Mouse (Mus musculus) lung, adult 2 months (tissue): ENCODE data around the gene Slc12a8. TPM values are rescaled to one million over a fixed set of nuclear protein-coding genes. Genes with fewer than 3 reads are reported as not detected.

Experiments
- DNase-seq: peaks from one replicate; pipeline ENCODE4 v3.0.0; 2022
- H3K4me1 ChIP-seq: fragments of 200-500 bp; 2 replicates; pipeline ENCODE4 v1.6.1; 2011; ENCODE audit warnings: low read length; ENCODE audit not compliant: control insufficient read depth, insufficient read depth
- H3K4me3 ChIP-seq: fragments of 200-500 bp; replicated peaks from 2 replicates; pipeline ENCODE3; 2011; ENCODE audit warnings: low read depth, mild to moderate bottlenecking, control low read depth, low read length; ENCODE audit errors: extremely low read depth
- CTCF ChIP-seq: fragments of 200-500 bp; IDR thresholded peaks from 2 replicates; pipeline ENCODE4 v1.5.1; 2011; ENCODE audit warnings: mild to moderate bottlenecking, low read length, control low read depth; ENCODE audit not compliant: insufficient read depth
- POLR2A ChIP-seq: fragments of 200-500 bp; IDR thresholded peaks from 2 replicates; pipeline ENCODE4 v1.6.1; 2011; ENCODE audit warnings: low read depth, mild to moderate bottlenecking, control low read depth, low read length, borderline replicate concordance; ENCODE audit errors: extremely low read depth
- WGBS: fragments of 180-500 bp; shearing (Covaris S2); methylation state at CpG from one replicate; pipeline ENCODE4 v1.1.7; 2018; 5-methylcytosine and 5-hydroxymethylcytosine counted together
- polyA plus RNA-seq: library from polyadenylated mRNA; depleted of rRNA; stranded (reverse); fragments of >200 nt; gene quantifications from 2 replicates; pipeline ENCODE4 v1.2.3, GENCODE M21; 2012

Gene Slc12a8
- polyA plus RNA-seq, 1 experiment, result 0.92 TPM

DNA sequence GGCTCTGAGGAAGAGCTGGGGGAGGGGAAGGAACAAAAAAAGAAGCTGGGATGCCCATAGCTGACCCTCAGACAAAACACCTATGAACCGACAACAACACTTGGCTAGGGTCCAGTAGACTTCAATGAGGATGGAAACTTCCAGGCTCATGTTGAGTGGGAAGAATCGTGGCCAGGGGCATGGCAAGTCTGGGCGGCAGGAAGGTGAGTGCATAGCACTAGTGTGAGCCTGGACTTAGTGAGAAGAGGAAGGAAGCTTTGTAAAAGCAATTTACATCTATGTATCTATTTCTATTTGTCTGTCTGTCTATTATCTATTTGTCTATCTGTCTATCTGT is 158.7 kb downstream of the Slc12a8 start:
- 30% methylated on average over 3 of the region's 3 CpGs for WGBS
- TF ChIP-seq POLR2A (no peak), CTCF (no peak)
- peaks cover 37% of the 10 kb centered on the region for H3K4me1 ChIP-seq
- H3K4me3 ChIP-seq, result no peak overlapping the region
- DNase-seq, result no peak

DNA sequence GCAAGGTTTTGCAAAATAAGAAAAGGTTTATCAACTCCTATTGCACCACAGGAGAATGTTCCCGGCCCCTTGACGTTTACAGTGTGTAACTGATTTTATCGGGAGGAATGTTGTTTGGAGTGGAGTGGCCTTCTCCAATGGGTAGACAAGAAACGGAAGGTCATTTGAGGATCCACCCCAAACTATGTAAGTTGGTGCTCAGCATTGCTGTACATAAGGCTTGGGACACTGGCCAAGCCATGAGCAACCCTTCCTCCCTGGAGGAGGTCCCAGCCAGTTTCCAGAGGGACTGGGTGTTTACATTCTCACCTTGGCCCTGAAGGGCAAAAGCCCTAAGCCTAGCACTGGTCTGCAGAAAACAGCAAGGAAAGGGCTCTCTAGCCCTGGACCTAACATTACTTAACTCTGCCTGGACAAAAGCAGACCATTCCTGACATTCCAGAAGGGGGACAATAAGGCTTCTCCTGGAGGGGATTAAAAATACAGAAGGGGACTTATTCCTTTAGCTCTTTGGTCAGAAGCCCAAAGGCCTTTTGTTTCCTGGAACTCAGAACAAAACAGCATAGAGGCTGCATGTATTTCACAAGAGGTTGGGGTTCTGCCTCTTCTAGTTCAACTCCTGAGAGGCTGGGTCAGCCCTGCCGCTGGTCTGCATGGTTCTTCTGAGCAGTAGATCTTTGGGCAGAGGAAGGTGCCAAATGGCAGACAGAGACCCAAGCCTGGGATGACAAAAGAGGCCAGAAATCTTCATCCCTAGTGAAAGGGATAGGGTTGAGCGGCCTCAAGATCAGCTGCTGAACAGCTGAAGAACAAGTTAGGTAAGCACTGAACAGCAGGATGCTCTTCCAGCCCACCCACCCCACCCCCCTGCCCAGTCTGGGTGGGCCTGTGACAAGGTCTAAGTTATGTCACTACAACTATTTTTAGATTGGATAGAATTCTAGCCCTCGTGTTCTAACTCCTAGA is 159.5 kb downstream of the Slc12a8 start:
- Histone ChIP-seq H3K4me3 (no peak overlapping the region), H3K4me1 (peaks cover 42% of the 10 kb centered on the region)
- WGBS, result 26% methylated on average over 7 of the region's 7 CpGs
- TF ChIP-seq POLR2A (no peak), CTCF (no peak)
- peak; percentile 77 for DNase-seq

DNA sequence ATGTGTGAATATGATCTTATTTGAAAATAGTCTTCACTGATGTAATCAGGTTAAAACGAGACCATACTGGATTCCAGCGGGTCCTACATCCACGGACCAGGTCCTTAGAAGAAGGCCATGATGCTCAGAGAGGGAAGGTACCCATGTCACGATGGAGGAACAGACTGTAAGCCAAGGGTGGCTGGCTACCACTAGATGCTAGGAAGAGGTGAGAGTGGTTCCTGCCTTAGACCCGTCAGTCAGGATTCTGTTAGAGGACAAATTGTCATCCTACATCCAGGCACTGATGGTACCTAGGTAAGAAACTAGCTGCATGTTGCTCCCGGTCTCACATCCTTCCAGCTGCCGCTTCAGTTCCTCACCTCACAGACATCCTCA is 160.2 kb downstream of the Slc12a8 start:
- no peak for DNase-seq
- H3K4me1 ChIP-seq, result peaks cover 42% of the 10 kb centered on the region
- TF ChIP-seq CTCF, result no peak
- TF ChIP-seq POLR2A, result no peak
- no peak overlapping the region for H3K4me3 ChIP-seq
- WGBS, result 73% methylated on average over 7 of the region's 7 CpGs

DNA sequence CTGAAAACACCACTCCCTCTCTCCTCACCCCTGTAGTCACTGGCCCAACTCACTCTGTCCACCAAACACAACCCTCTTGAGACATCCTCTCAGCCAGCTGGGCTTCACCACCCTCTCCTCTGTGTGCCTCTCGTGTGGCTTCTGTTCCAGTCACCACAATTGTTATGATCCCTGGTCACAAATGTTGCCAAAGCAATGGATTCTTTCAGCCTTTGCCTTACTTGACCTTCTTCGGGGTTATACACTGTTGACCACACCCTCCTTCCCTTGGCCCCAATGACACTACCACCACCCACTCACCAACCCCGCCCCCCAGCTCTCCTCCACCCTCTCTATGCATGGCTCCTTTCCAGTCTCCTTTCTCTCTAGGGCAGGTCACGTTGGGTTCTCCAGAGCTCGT is 160.8 kb downstream of the Slc12a8 start:
- no peak for TF ChIP-seq POLR2A
- no peak for TF ChIP-seq CTCF
- 12% methylated on average over 5 of the region's 5 CpGs for WGBS
- DNase-seq, result peak; percentile 56
- no peak overlapping the region for H3K4me3 ChIP-seq
- peaks cover 42% of the 10 kb centered on the region for H3K4me1 ChIP-seq

DNA sequence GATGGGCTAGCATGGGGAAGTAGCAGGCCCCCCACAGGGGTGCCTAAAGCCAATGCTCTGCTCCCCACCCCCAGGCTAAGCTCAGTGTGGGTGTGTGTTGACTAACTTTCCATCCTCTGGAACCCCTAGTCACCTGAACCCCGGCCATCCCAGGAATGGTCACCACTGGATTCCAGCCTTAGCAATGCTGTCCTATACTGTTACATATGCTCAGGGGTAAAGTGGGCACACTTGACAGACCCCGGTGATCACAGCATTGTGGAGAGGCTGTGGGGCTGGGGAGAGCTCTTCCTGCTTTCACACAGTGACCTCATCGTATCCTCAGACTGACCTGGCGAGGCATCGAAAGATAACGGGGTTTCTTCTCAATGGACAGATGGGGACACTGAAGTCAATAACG is 163.1 kb downstream of the Slc12a8 start:
- peaks cover 49% of the 10 kb centered on the region for H3K4me1 ChIP-seq
- no peak for TF ChIP-seq POLR2A
- no peak for TF ChIP-seq CTCF
- WGBS, result 61% methylated on average over 7 of the region's 7 CpGs
- no peak for DNase-seq
- H3K4me3 ChIP-seq, result no peak overlapping the region

DNA sequence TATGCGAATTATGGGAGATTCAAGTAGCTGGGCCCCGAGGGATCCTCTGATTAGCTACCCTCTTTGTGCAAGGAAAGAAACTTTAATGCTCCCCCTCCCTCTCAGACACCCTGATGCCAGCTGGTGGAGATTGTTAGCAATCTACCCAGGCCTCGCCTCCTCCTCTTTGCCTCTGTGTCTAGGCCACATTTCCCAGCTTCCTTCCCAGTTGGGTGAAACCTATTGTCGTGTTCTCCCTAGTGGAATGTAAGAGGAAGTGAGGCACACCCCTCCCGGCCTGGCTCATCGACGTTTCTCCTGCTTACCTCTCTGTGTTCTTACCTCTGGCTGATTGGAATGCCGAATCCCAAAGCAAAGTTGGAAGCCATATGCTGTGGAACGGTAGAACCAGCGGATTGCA is 163.7 kb downstream of the Slc12a8 start:
- TF ChIP-seq POLR2A (no peak), CTCF (no peak)
- H3K4me3 ChIP-seq, result no peak overlapping the region
- peak; percentile 38 for DNase-seq
- H3K4me1 ChIP-seq, result peaks cover 44% of the 10 kb centered on the region
- 37% methylated on average over 10 of the region's 10 CpGs for whole genome bisulfite sequencing

DNA sequence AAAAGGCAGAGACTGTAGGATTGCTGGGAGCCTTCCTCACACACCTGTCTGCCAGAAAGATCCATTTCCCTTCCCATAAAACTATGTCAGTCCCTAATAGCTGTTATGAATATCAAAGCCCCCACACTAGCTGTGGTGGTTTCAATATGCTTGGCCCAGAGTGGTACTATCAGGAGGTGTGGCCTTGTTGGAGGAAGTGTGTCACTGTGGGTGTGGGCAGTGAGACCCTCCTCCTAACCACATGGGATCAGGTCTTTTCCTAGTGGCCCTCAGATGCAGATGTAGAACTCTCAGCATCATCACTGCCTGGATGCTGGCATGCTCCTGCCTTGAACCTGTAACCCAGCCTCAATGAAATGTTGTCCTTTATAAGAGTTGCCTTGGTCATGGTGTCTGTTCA is 164.5 kb downstream of the Slc12a8 start:
- Histone ChIP-seq H3K4me3 (no peak overlapping the region), H3K4me1 (peaks cover 42% of the 10 kb centered on the region)
- DNase-seq, result no peak
- no peak for TF ChIP-seq POLR2A
- TF ChIP-seq CTCF, result no peak

DNA sequence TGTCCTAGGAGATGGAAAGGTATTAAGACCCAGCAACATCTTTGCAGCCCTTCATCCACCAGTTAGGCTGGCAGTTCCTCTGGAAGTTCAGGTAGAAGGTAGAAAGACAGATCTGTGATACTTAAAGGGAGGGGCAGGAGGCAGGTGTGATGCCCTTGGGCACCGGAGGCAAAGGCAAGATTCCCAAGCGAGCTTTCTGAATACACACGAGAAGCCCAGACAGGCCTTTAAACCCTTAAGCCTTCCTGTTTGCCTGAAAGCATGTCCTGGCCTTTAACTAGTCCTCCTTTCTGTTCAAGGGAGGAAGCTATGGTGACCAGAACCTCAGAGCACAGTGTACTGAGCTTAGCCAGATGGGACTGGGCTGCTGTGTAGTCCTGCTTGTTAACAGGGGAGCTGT is 165.5 kb downstream of the Slc12a8 start:
- Histone ChIP-seq H3K4me1 (peaks cover 35% of the 10 kb centered on the region), H3K4me3 (no peak overlapping the region)
- DNase-seq, result no peak
- 83% methylated on average over 3 of the region's 3 CpGs for WGBS
- TF ChIP-seq CTCF (no peak), POLR2A (no peak)

DNA sequence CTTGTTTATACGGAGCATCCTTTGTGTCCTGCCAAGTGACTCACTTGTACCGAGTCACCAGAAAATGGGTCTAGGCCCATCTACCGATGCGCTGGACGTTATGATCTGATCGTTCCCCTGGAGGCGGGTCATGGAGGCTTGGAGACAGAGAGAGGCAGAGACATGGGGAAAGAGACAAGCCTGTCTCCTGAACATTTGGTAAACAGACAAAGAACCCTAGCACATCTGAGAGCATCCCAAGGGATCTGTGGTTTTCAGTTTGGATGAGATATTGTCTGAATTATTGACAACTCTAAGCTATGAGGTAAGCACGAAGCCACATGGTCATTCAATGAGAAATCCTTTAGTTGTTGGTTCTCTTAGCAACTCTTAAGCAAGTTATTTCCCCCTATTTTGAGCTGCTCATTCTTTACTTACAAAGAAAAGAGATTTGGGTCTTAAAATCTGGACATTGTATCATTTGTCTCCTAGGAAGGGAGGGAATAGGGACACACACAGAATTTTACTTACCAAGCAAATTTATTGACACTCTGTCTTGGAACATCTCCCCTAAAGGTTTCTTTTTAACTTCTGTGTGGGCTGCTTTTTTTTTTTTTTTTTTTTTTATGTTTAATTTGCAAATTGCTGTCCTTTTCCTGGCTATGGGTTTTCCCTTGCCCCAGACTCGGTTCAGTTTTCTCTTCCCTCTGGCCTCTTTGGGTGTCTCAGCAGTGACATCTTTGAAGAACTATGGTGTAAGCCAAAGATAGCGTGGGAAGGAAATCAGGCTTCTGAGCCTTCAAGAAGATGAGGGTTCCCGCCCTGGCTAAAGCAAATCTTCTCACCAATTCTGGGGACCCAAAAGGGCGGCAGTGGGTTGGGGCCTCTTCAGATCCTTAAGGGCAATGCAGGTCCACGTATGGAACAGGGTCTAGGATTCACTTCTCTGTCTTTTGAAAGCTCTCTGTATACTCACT is 166.4 kb downstream of the Slc12a8 start:
- DNase-seq, result no peak
- H3K4me3 ChIP-seq, result peak overlapping the region; percentile 92
- peaks cover 31% of the 10 kb centered on the region for H3K4me1 ChIP-seq
- 54% methylated on average over 13 of the region's 13 CpGs for WGBS
- TF ChIP-seq CTCF (no peak), POLR2A (no peak)
